Mouse (Mus musculus): Measurements from ENCODE around the gene Ide. TPM values are rescaled to one million over a fixed set of nuclear protein-coding genes. Genes with fewer than 3 reads are reported as not detected.

Ide gene
- 100 to 1,000 TPM in 1 of 2 experiments, 10 to 100 TPM in 1; 83.0 to 129 TPM for total RNA-seq (2021)
- long read RNA-seq, experiment 1, full-length matches to known transcripts = 31 of 86 reads
- long read RNA-seq, experiment 1, partial matches to known transcripts = 8 of 86 reads
- long read RNA-seq, experiment 1, other reads (novel, unspliced or antisense) = 47 of 86 reads
- long read RNA-seq, experiment 2, full-length matches to known transcripts = 25 of 104 reads
- long read RNA-seq, experiment 2, partial matches to known transcripts = 14 of 104 reads
- long read RNA-seq, experiment 2, other reads (novel, unspliced or antisense) = 65 of 104 reads

DNA sequence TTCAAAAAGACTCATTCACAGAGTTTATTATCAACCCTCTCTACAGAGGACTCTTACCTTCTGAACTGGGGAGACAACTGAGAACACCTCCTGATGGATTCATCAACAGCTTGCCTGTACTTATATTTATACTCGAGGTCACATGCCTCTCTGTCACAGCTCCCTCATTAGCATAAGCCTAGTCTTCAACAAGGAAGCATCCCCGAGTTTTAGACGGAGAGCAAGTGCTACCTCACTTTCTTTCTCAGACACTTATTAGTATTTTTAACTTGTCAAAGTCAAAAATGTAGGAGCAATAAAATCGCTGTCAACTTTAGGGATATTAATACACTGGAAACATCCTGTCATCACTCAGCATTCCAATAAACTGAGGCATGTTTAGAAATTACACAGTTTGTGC is at the start of gene Ide:
Gene Ide, minus strand, starts transcription at position 101 of the 400 bp plus-strand sequence.
- no peak for DNase-seq

DNA sequence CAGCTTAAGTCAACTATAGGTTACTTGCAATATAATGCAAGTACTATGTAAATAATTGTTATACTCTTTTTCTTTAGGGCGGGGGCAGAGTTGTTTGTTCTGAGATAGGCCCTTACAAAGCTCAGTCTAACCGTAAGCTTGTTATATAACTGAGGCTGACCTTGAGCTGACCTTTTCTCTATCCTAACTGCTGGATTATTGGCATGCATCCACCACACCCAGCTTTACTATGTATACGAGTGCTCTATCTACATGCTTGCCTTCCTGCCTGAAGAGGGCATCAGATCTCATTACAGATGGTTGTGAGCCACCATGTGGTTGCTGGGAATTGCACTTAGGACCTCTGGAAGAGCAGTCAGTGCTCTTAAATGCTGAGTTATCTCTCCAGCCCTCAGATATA is 48.5 kb upstream of the Ide start:
- no peak for DNase-seq

DNA sequence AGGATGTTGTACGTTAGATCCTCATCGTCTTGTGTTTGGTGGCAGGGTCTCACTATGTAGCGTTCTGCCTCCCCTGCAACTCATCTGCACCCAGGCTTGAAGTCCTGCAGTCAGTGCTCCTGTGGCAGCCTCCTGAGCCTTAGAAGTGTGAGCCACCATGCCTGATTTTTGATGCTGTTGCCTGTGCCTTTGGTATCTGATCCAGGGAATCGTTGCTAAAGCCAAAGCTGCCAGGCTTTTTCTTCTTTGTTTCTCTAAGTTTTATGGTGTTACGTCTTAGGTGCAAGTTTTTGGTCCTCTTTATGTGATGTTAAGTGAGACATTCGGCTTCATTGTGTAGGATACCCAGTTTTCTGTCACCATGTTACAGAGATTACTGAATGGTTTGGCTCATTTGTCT is 41.2 kb upstream of the Ide start:
- DNase-seq = no peak

DNA sequence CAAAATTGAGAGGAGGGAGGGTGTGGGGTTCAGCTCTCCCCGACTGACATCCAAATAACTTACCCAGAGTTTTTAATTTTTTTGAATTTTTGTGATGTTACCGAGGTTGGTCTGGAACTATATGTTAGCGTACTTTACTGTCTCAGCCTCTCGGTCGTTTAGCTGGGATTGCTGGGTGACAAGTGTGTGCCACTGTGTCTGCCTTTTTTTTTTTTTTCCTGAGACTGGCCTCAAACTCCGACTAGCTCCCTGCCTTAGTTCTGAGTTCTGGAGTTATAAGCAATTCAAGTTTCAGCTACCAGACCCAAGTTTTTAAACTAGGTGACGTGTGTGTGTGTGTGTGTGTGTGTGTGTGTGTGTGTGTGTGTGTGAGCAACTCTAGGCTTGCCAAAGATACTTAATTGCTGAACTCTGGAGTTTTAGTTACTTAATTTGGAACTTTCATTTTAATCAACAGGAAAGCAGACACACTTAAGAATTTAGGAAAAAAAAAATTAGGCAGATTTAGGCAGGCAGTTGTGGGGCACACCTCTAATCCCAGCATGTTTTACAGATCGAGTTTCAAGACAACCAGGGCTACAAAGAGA is 39.8 kb upstream of the Ide start:
- DNase-seq = no peak

DNA sequence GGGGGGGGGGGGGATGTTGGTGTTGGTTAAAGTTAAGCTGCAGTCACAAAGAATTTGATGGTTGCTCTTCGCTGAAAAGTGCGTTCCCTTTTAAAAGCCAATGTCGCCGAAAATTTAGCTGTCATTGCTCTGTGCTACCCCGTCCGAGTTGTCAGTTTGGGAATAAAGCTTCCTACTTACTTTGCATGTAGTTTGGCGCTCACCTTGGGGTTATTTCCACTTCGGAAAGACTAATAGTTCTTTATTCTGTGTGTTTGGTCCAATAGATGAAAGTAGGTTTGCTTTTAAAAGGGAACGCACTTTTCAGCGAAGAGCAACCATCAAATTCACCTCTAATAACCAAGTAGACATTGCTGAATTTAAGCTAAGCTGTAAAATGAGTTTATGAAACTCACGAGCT is 39.2 kb upstream of the Ide start:
- DNase-seq = no peak

DNA sequence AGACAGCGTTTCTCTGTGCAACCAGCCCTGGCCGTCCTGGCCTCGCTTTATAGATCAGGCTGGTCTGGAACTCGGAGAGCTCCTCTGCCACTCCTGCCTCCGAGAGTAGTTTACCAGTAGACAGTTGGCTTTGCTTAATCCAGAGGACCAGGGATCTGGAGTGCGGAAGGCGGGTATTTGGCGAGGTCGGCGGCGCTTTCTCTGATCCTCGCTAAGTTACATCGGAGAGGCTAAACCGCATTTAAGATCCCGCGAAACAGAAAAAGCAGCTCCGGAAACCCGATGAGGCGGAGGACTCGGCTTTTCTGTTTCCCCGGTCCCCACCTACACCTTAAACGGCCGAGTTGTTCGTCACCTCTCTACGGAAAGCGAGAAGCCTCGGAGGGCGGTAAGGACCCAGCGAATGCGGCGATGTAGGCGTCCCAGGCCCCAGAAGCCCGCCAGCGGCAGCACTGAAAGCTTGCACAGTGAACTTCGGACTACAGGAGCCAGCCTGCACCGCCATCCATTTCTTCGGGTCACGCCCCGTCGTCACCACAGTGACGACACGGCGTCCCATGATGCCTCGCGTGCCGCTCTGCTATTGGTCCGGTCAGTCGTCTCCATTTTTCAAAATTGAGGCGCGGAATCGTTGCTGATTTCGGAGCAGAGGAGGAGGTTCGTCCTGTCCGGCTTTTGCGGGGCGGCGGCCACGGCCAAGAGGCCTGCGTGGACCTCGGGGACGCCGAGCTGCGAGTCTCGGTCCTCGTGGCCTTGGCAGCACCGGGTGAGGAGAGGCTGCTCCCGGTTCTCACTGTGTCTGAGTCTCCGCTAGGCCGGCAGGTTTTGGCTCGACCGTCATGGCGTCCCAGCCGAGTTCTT is 38.3 kb upstream of the Ide start, which contains the start of gene Kif11:
Gene Kif11, plus strand, starts transcription at position 649 of the 861 bp plus-strand sequence.
- peak; percentile 96 for DNase-seq

DNA sequence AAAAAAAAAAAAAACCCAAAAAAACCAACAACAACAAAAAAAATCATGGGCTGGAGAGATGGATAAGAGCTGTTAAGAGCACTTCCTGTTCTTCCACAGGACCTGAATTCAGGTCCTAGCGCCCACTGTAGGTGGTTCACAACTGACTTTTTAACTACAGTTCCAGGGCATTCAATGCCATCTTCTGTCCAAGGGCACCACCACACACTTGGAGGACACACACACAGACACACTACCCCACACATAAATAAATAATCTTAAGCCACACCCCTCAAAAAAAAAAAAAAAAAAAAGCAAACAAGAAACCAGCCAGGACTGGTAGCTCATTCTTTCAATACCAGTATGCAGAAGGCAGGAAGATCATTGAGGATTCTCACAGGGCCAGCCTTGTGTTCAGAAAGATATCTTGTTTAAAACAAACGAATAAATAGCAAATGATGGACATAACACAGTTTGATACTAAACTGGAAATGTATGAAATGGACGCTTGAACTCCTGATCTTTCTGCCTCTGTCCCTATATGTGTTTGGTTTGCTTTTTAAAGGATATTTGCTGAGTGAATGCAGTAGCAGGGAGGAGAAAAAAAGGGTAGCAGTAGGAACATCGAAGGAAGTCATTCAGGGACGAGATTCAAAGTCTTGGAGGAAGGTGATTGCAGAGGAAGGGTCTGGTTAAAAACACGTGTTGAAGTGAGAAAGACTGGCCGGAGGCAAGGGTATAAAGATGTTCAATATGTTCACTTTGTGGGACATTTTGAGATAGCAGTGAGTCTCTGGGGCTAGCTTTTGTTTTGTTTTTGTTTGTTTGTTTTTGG is 37.5 kb upstream of the Ide start:
- no peak for DNase-seq

DNA sequence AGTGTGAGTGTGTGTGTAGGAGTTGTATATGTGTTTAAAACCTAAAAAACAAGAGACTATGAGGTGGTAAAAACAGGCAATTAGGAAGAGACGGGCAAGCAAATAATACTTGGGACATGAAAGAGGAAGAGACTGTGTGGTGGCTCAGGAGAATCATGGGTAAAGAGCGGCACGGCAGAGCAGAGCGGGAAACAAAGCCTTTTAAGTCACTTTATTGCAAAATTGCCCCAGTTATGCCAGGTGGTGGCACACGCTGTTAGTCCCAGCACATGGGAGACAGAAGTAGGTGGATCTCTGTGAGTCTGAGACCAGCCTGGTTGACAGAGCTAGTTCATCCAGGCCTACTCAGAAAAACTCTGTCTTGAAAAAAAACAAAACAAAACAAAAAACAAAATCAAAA is 32.7 kb upstream of the Ide start:
- DNase-seq = no peak

DNA sequence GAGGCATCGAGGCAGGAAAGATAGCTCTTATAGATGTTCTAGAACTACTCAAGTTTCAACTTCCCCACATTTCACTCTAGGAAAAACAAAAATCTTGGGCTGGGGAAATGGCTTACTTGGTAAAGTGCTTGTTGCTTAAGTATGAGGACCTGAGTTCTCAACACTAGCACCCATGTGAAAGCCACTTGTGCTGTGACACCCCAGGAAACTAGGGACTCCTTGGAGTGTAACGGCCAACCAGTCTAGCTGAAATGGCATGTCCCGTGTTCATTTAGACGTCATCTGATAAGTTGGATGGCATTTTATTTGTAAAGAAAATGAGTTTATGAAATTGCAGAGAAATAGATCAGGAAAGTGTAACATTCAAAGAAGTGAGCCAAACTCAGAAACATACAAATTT is 32.3 kb upstream of the Ide start:
- DNase-seq = no peak

DNA sequence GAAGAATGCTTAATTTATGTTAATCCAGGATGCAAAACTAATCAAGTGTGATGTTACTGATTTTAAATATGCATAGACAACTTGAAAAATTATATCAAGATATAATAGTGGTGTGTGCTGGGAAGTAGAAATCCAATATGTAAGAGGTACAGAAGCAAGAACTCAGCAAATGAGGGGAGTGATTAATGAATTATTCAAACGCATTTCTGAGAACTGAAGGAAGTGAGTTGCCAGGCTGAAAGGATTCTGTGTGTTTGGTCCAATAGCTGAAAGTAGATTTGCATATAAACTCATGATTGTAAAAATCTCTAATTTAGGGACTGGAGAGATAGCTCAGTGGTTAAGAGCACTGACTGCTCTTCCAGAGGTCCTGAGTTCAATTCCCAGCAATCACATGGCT is 31.3 kb upstream of the Ide start:
- DNase-seq = no peak

DNA sequence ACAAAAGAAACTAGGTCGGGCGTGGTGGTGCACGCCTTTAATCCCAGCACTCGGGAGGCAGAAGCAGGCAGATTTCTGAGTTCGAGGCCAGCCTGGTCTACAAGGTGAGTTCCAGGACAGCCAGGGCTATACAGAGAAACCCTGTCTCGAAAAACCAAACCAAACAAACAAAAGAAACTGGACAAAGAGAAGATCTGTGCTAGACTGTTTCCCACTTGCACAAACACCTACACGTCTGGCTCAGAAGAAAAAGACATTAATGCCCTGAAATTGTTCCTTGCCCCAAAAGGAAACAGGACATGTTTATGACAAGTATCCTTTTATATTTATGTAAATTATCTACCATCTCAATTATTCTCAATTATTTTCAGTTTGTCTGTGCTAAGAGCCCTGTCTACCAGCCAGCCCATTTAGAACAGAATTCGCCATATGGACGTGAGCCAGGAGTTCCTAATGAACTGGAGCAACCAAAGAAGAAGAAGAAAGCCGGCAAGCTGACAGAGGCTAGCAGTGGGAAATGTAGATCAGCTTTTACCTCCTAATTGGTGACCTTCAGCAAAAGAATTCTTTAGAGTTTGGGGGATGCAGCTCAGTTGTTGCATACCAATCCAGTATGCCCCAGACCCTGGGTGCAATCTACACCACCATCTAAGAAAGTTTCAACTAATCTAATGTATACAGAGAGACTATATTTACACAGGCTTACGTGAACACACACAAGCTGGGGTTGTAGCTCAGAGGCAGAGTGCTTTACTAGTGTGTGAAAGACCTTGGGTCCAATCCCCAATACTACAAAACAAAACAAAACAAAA is 25.7 kb upstream of the Ide start:
- DNase-seq = no peak

DNA sequence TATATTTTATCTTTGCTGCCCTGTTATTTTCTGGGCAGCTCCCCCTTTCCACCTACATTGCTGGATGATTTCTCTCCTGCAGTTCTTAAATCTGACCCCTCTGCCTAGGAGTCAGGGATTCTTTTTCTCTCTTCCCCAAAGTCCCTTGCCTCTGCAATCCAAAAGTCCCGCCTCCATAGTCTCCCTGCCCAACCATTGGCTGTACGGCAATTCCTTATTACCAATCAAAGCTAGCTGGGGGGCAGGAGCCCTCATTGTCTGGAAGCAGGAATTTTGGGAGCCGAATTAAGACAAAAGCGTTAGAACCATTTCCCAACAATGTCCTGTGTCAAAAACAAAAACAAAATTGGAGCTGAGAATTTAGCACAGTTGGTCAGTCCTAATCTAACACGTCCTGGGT is 24.9 kb upstream of the Ide start:
- DNase-seq = no peak

DNA sequence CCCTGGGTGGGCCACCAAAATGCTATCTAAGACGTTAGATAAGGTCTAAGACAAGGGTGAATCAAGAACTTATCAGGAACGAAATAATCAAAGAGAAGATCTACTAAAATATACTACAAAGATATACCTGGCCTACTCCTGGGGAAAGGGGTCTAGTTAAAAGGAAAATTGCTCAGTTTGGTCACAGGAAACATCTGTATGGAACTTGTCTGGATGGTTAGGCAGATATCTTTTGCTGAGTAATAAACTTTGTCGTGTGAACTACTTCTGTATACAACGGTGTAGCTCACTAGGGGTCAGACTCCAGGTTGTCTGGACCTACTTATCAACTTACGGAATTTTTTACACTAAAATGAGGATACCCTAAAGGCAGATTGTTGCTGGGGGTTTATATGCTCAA is 22.4 kb upstream of the Ide start:
- DNase-seq = no peak

DNA sequence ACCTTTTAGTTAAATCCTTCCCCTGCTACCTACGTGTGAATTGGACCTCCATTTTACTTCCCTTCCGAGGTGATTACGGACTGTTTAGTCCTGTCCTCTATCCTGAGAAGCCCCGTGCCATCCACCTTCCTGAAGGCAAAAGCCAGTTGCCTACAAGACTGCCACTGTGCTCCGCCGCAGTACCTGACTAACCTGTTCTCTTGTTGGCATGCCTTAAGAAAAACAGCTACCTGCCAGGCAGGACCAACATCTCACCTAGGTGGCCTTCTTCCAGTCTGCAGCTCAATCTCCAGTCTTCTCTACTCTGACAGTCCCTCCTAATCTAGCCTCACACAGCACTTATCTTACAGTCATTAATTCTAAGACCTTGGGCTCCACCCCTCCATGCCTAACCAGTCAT is 15.7 kb upstream of the Ide start:
- no peak for DNase-seq

DNA sequence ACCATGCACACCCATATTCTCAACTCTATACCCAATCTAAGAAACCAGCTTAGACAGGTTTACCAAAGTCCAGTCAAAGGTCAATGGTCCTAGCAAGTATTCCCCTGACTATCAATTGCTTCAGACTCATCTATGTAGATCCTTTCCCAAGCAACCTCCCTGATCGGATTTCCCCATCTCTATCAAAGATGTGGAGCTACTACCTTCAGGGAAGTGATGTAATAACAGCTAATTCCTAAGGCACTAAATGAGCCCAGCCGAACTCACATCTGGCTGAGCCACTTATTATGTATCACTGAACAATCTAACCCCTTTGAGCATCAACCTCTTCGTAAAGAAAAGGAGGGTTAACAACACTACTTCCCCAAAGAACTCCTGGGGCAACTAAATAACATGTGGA is 15.1 kb upstream of the Ide start:
- no peak for DNase-seq

DNA sequence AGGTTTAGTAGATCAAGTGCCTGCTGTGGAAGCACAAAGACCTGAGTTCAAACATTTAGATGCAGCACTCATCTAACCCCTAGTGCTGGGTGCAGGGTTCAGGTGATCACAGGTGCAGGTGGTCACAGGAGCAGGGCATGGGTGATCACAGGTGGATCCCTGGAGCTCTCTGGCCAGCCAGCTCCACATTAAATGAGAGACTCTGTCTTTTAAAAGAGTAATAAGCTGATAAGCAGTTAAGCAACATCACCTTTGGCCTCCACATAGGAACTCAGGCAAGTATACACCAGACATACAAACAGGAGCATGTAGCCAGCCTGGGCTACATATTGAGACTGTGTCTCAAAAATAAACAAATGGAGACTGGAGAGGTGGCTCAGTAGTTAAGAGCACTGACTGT is 11.3 kb upstream of the Ide start:
- no peak for DNase-seq

DNA sequence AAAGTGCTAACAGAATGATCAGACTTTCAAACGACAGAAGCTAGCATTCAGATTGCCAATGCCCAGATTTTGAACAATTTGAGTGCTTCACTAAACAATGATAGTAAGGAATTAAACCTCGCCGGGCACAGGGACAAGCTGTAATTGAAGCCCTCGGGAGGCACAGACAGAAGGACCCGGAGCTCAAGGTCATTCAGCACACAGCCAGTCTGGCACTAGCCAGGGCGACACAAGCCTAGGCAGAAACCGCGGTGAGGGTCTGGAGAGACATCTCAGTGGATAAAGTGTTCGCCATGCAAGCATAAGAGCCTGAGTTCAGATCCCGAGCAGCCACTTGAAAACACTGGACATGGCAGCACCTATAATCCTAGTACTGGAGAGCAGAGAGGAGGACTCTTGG is 10.7 kb upstream of the Ide start:
- peak; percentile 15 for DNase-seq

DNA sequence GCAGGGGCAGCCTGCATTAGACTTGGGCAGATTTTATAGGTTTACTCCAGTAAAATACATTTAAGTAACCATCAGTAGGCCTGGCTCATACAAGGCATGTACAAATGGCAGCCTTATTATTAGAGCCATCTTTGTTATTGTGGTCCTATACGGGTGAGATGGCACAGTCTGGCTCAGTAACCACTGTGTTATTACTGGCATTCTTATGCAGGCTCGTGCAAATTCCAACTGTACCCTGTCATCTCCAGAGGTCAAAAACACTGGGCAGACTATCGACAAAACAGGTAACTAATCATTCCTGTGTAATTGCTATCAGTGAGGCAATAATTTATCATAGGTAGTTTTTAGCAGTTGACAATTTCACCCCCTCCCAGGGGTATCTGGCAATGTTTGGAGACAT is 8.6 kb upstream of the Ide start:
- DNase-seq = no peak

DNA sequence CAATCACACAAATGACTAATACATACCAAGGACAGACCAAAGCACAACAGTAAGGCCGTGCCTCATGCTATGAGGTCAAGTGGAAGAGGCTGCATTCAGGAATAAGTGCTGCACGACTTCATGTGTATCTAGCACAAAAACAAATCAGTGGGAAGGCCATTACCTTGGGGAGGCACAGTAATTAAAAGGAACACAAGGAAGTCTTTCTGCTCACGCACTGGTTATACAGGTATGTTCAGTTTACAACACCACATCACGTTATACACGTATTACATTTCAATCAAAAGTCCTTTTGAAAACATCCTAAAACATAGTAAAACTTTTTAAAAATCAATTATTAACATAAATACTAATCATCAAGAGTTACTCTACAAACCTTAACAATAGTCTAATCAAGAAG is 6.2 kb upstream of the Ide start:
- no peak for DNase-seq

DNA sequence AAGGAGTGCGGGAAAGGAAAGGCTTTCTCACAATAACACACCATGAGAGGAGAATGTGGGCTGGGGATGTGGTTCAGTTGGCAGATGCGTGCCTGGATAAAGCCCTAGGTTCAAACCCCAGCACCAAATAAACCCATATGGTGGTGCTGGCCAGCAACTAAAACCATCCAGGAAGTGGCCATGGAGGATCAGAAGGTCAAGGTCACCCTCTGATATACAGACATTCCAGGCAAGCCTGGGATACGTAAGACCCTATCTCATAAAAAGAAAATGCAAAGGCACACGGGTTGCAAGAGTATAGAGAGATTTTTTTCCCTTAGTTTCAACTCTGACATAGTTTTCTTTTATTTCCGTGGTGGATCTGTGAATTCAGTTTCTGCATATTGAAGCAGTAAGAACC is 3.3 kb upstream of the Ide start:
- DNase-seq = no peak

DNA sequence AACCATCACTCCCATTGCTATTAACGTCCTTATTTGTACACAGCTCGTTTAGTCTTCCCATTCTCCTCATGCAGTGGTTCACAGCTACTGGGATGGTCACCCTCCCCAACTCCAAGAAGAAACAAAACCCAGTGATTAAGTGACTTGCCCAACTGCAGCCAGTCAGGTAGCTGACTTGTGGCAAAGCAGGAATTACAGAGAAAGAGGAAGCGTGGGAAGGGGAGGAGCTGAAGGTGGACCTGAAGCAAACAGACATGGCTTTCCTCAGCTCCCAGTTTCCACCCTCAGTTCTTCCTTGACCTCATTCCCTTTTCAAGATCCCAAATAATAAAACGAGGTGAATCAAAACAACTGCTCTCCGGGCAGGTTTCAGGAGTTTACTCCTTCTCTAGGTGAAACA is 2.8 kb upstream of the Ide start:
- DNase-seq = no peak

DNA sequence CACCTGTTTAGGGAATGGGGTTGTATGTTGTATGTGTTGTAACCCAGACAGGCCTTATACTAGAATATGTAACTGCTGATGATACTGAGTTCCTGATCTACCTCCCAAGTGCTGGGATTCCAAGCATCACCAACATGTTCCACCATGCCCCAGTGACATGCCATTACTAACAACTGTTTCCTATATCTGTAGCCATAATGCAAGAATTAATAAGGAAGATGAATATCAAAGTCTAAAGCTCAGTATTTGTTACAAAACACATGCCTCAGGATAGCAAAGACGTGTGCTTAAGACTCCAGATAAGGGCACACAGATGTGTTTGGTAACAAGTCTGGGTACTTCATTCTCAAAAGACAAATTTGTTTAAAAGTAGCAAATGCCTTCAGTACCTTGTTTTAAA is 2.3 kb downstream of the Ide start:
- no peak for DNase-seq
